Mouse (Mus musculus): ENCODE results near the gene Pxylp1.

- TF ChIP-seq POLR2A (IDR thresholded peaks at IDR 0.05; ENCODE audit: borderline replicate concordance, extremely low read depth, insufficient read depth, insufficient read length, poor library complexity, severe bottlenecking) (no peak), CTCF (IDR thresholded peaks at IDR 0.05; ENCODE audit: borderline replicate concordance, extremely low read depth, insufficient read depth, insufficient read length) (no peak)
Measured at GRCm38 (mm10) chr9:96785187-96785586, 107.3 kb downstream of the Pxylp1 start.

Data from brain, embryonic 14.5 days (tissue).